Mouse (Mus musculus) midbrain, postnatal 0 days (tissue): ENCODE results near the gene Recql5. TPM values are rescaled to one million over a fixed set of nuclear protein-coding genes. Genes with fewer than 3 reads are reported as not detected.

Experiments
- ATAC-seq: fragments of 200-750 bp; cut with Nextera tagmentation; 2 replicates; pipeline ENCODE4 v1.8.0; 2017; ENCODE audit warnings: moderate number of reproducible peaks, mild to moderate bottlenecking, moderate TSS enrichment, moderate library complexity; ENCODE audit not compliant: low FRiP score
- DNase-seq: peaks from one replicate; pipeline ENCODE4 v3.0.0-alpha.2; 2015; ENCODE audit warnings: low spot score
- H3K27ac ChIP-seq: fragments of 300-500 bp; sonication (generic); 2 replicates; pipeline ENCODE4 v1.5.1; 2014; ENCODE audit warnings: low read depth, mild to moderate bottlenecking, low read length, mixed read lengths
- H3K27me3 ChIP-seq: fragments of 300-500 bp; sonication (generic); 2 replicates; pipeline ENCODE4 v1.6.1; 2014; ENCODE audit warnings: low read length, control low read depth, mixed read lengths; ENCODE audit not compliant: insufficient read depth
- H3K36me3 ChIP-seq: fragments of 300-500 bp; sonication (generic); 2 replicates; pipeline ENCODE4 v1.6.1; 2014; ENCODE audit warnings: low read length, control low read depth, mixed read lengths; ENCODE audit not compliant: insufficient read depth
- H3K4me1 ChIP-seq: fragments of 300-500 bp; sonication (generic); 2 replicates; pipeline ENCODE4 v1.6.1; 2014; ENCODE audit warnings: mild to moderate bottlenecking, control low read depth, antibody characterized with exemption, low read length, mixed read lengths; ENCODE audit not compliant: insufficient read depth
- H3K4me2 ChIP-seq: fragments of 300-500 bp; sonication (generic); 2 replicates; pipeline ENCODE4 v1.6.1; 2014; ENCODE audit warnings: low read depth, mild to moderate bottlenecking, low read length, mixed read lengths; ENCODE audit not compliant: poor library complexity, severe bottlenecking
- H3K4me3 ChIP-seq: fragments of 300-500 bp; sonication (generic); 2 replicates; pipeline ENCODE4 v1.5.1; 2014; ENCODE audit warnings: low read depth, mild to moderate bottlenecking, low read length, moderate library complexity
- H3K9ac ChIP-seq: fragments of 300-500 bp; sonication (generic); replicated peaks from 2 replicates; pipeline ENCODE4 v1.6.1; 2014; ENCODE audit warnings: mild to moderate bottlenecking, low read length, moderate library complexity, mixed read lengths; ENCODE audit not compliant: poor library complexity, severe bottlenecking
- H3K9me3 ChIP-seq: fragments of 300-500 bp; sonication (generic); 2 replicates; pipeline ENCODE4 v1.6.1; 2016; ENCODE audit warnings: low read length, control low read depth
- CTCF ChIP-seq: IDR thresholded peaks from 2 replicates; pipeline ENCODE4 v1.5.1; 2016; ENCODE audit warnings: antibody characterized with exemption, mild to moderate bottlenecking
- WGBS: fragments of 180-500 bp; shearing (Covaris S2); extraction: QIAGEN DNeasy Blood & Tissue Kit; methylation state at CpG from one replicate; pipeline ENCODE4 v1.1.7; 2014; 5-methylcytosine and 5-hydroxymethylcytosine counted together
- polyA plus RNA-seq: library from polyadenylated mRNA; unstranded; fragments of >200 nt; fragmentation: Nextera tagmentation; extraction: Ambion mirVana; gene quantifications from 2 replicates; pipeline ENCODE4 v1.2.1, GENCODE M21; 2015
- total RNA-seq: library from RNA; depleted of rRNA; stranded (reverse); fragments of >200 nt; gene quantifications from 2 replicates; pipeline ENCODE4 v1.2.3, GENCODE M21; 2014

Gene Recql5
- total and polyA plus RNA-seq, 2 experiments from 2014 or later: 8.0 to 20.4 TPM

DNA sequence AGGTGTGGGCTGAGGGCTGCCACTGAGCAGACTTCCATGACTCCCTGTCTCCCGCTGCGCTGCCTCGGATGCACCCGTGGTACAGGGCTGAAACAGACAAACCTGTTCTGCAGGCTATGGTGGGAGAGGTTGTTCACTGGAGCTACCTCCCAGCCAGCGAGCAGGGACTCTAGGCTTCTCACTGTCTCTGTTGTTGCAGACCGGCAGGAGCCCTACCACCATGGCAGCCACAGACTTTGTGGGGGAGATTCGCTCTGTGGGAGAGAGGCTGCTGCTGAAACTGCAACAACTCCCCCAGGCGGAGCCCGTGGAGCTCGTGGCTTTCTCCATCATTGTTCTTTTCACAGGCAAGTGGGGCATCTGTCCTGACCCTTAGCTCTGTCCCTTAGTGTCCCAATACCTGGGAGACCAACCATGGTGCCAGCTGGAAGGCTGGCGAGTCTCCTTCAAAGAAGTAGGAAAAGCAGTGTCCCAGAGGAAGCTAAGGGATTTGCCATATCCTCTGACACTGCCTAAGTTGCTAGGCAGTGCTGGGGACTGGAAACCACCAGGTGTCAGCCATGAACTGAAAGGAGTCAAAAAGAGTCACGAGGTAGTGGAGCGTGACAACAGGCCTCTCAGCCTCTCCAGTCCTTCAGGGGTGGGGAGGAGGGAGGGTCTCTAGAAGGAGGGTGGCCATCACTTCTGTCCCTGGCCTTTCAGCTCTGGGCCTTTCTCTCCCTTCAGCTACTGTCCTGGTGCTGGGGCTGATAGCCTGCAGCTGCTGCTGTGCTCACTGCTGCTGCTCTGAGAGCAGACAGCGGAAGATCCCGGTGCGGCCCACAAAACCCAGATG is 28.1 kb downstream of the Recql5 start:
- no peaks in the 10 kb centered on the region for H3K9me3 ChIP-seq
- H3K27ac ChIP-seq: no peak overlapping the region
- H3K4me2 ChIP-seq: no peak overlapping the region
- ATAC-seq: no peak
- no peaks in the 10 kb centered on the region for H3K27me3 ChIP-seq
- peak; percentile 21 for DNase-seq
- no peak overlapping the region for H3K4me3 ChIP-seq
- H3K36me3 ChIP-seq: 0 out of 2 replicates have a peak, but pooled peaks cover 2% of the 10 kb centered on the region
- TF ChIP-seq CTCF: peak; percentile 3; the same call in 1 of the 2 replicates
- 48% methylated on average over 16 of the region's 16 CpGs for WGBS
- no peaks in the 10 kb centered on the region for H3K4me1 ChIP-seq
- no peak overlapping the region for H3K9ac ChIP-seq

- ATAC-seq: no peak
- no peak for DNase-seq
- Histone ChIP-seq H3K4me2 (no peak overlapping the region), H3K36me3 (0 out of 2 replicates have a peak, but pooled peaks cover 2% of the 10 kb centered on the region), H3K27me3 (no peaks in the 10 kb centered on the region), H3K9me3 (no peaks in the 10 kb centered on the region), H3K4me1 (no peaks in the 10 kb centered on the region), H3K4me3 (no peak overlapping the region), H3K9ac (no peak overlapping the region), H3K27ac (no peak overlapping the region)
- no peak for TF ChIP-seq CTCF
- WGBS: 79% methylated on average over 8 of the region's 8 CpGs
Measured at GRCm38 (mm10) chr11:115904231-115904955, 28.9 kb downstream of the Recql5 start.

DNA sequence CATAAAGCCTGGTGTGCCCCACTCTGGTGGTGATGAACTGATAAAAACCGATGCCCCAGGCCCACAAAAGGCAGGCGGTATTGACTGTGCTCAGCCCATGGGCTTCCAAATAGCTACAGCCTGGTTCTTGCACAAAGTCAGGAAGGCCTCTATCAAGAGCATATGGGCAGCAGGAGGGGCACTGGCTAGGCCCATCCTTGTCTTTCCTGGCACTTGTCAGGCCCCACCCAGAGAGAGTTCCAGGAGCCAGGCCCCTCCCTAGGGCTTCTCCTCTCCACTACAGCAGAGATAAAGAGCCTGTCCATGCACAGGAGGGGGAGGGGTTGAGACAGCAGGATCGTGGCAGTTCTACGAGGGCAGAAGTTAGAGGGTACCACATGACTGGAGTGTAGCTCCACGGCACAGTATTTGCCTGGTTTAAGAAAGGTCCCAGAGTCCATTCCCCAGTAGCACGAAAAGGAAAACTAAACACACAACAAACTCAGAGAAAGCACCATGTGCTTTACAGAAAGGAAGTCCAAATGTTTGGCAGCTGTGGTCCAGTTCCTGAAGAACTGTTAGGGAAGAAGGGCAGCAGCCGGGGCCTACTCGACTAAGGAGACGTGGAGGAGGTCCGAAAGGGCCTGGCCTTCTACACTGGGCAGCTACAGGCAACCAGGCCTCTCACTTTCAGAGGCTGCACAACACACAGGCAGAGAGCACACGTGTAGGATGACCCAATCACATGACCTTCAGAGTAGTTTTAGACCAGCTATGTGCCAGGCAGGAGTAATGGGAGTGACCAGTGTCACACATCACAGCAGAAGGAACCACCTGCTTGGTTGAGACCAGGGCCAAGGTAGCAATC is 29.7 kb downstream of the Recql5 start:
- Histone ChIP-seq H3K27ac (no peak overlapping the region), H3K4me2 (no peak overlapping the region), H3K9me3 (no peaks in the 10 kb centered on the region), H3K9ac (no peak overlapping the region), H3K4me1 (no peaks in the 10 kb centered on the region), H3K4me3 (no peak overlapping the region), H3K36me3 (no peaks in the 10 kb centered on the region), H3K27me3 (no peaks in the 10 kb centered on the region)
- no peak for DNase-seq
- WGBS: 75% methylated on average over 11 of the region's 11 CpGs
- TF ChIP-seq CTCF: no peak
- no peak for ATAC-seq

- no peak for ATAC-seq
- Histone ChIP-seq H3K4me2 (no peak overlapping the region), H3K4me1 (no peaks in the 10 kb centered on the region), H3K9ac (no peak overlapping the region), H3K9me3 (no peaks in the 10 kb centered on the region), H3K27me3 (no peaks in the 10 kb centered on the region), H3K36me3 (no peaks in the 10 kb centered on the region), H3K4me3 (no peak overlapping the region), H3K27ac (no peak overlapping the region)
- DNase-seq: no peak
- 92% methylated on average over 1 of the region's 1 CpGs for WGBS
- no peak for TF ChIP-seq CTCF
Measured at GRCm38 (mm10) chr11:115902831-115903230, 30.4 kb downstream of the Recql5 start.

DNA sequence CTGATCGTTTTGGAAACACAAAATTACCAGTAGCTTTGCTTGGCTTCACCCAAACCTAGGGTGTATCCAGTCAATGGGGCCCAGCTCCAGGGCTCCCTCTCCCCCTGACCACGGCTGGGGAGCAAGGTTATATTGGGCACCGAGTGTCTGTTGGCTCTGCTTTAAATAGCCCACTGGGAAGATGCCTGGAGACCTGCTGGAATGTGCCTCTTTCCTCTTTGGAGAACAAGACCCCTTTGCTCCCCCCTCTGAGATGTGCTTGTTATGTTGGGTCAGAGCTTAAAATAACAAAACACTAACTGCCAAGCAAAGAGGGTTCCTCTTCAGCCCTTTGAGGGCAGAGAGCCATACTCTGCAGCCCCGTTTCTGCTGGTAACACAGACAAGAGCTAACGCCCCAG is 31.1 kb downstream of the Recql5 start:
- Histone ChIP-seq H3K9ac (no peak overlapping the region), H3K9me3 (no peaks in the 10 kb centered on the region), H3K27me3 (no peaks in the 10 kb centered on the region), H3K36me3 (no peaks in the 10 kb centered on the region), H3K4me2 (no peak overlapping the region), H3K4me1 (no peaks in the 10 kb centered on the region), H3K27ac (no peak overlapping the region), H3K4me3 (no peak overlapping the region)
- no peak for DNase-seq
- WGBS: 76% methylated on average over 5 of the region's 5 CpGs
- TF ChIP-seq CTCF: no peak
- no peak for ATAC-seq
